Mouse (Mus musculus) hindbrain, embryonic 10.5 days (tissue): ENCODE data around the gene Zfp704. TPM values are rescaled to one million over a fixed set of nuclear protein-coding genes. Genes with fewer than 3 reads are reported as not detected.
"Not testable (repeated sequence)": the region's sequence is repeated elsewhere in the genome, so short reads cannot be mapped to it uniquely, and the experiment has no call there.

Experiments
- DNase-seq: peaks from one replicate; pipeline ENCODE4 v3.0.0-alpha.2; 2017; ENCODE audit warnings: low spot score
- H3K27ac ChIP-seq: fragments of 300-500 bp; sonication (generic); 2 replicates; pipeline ENCODE4 v1.5.1; 2016; ENCODE audit warnings: mild to moderate bottlenecking, moderate library complexity
- H3K27me3 ChIP-seq: fragments of 300-500 bp; sonication (generic); 2 replicates; pipeline ENCODE4 v1.6.1; 2016; ENCODE audit warnings: mild to moderate bottlenecking; ENCODE audit not compliant: poor library complexity, insufficient read depth, severe bottlenecking
- H3K36me3 ChIP-seq: fragments of 300-500 bp; sonication (generic); 2 replicates; pipeline ENCODE4 v1.6.1; 2016; ENCODE audit warnings: mild to moderate bottlenecking, moderate library complexity
- H3K4me1 ChIP-seq: fragments of 300-500 bp; sonication (generic); replicated peaks from 2 replicates; pipeline ENCODE4 v1.6.1; 2016; ENCODE audit warnings: mild to moderate bottlenecking
- H3K4me3 ChIP-seq: fragments of 300-500 bp; sonication (generic); 2 replicates; pipeline ENCODE4 v1.5.1; 2016; ENCODE audit warnings: mild to moderate bottlenecking, moderate library complexity
- H3K9me3 ChIP-seq: fragments of 300-500 bp; sonication (generic); 2 replicates; pipeline ENCODE4 v1.6.1; 2016; ENCODE audit warnings: mild to moderate bottlenecking, moderate library complexity
- WGBS: fragments of 180-500 bp; shearing (Covaris S2); methylation state at CpG from one replicate; pipeline ENCODE4 v1.1.7; 2016; 5-methylcytosine and 5-hydroxymethylcytosine counted together
- polyA plus RNA-seq: library from polyadenylated mRNA; unstranded; fragments of >200 nt; fragmentation: Nextera tagmentation; extraction: Ambion mirVana; gene quantifications from 2 replicates; pipeline ENCODE4 v1.2.1, GENCODE M21; 2016

Zfp704 gene
- polyA plus RNA-seq, 1 experiment from 2014 or later = 4.2 TPM

- Histone ChIP-seq H3K4me1 (0 out of 2 replicates have a peak, but pooled peaks cover 3% of the 10 kb centered on the region), H3K4me3 (no peak overlapping the region), H3K27ac (no peak overlapping the region), H3K27me3 (no peaks in the 10 kb centered on the region), H3K36me3 (peaks cover 11% of the 10 kb centered on the region), H3K9me3 (peaks cover 5% of the 10 kb centered on the region; the same call in 1 of the 2 replicates)
- no peak for DNase-seq
- 94% methylated on average over 4 of the region's 4 CpGs for WGBS
These were observed 21.2 kb downstream of the Zfp704 start for GRCm38 (mm10) chr3:9588635-9589034.

GRCm38 (mm10) chr3:9587304-9587703, 22.6 kb downstream of the Zfp704 start:
- Histone ChIP-seq H3K27me3 (no peaks in the 10 kb centered on the region), H3K36me3 (peaks cover 11% of the 10 kb centered on the region), H3K4me1 (no peaks in the 10 kb centered on the region), H3K4me3 (no peak overlapping the region), H3K9me3 (peaks cover 5% of the 10 kb centered on the region; the same call in 1 of the 2 replicates), H3K27ac (no peak overlapping the region)
- no peak for DNase-seq
- 95% methylated on average over 7 of the region's 7 CpGs for WGBS

- WGBS = 84% methylated on average over 2 of the region's 2 CpGs
- H3K9me3 ChIP-seq = peaks cover 10% of the 10 kb centered on the region; the same call in 1 of the 2 replicates
- no peak for DNase-seq
These were observed 26.4 kb downstream of the Zfp704 start for GRCm38 (mm10) chr3:9583516-9583915.

GRCm38 (mm10) chr3:9580952-9581798, 28.7 kb downstream of the Zfp704 start:
- Histone ChIP-seq H3K27ac (no peak overlapping the region), H3K4me3 (no peak overlapping the region), H3K9me3 (0 out of 2 replicates have a peak, but pooled peaks cover 4% of the 10 kb centered on the region), H3K36me3 (0 out of 2 replicates have a peak, but pooled peaks cover 5% of the 10 kb centered on the region), H3K4me1 (peaks cover 14% of the 10 kb centered on the region), H3K27me3 (no peaks in the 10 kb centered on the region)
- DNase-seq = no peak
- 94% methylated on average over 14 of the region's 14 CpGs for WGBS

More at GRCm38 (mm10) chr3:9583516-9583915, 26.4 kb downstream of the Zfp704 start:
- Histone ChIP-seq H3K27me3 (no peaks in the 10 kb centered on the region), H3K36me3 (peaks cover 16% of the 10 kb centered on the region), H3K27ac (no peak overlapping the region), H3K4me3 (no peak overlapping the region), H3K4me1 (peaks cover 8% of the 10 kb centered on the region; the same call in 1 of the 2 replicates)

GRCm38 (mm10) chr3:9580102-9580501, 29.8 kb downstream of the Zfp704 start:
- Histone ChIP-seq H3K4me3 (no peak overlapping the region), H3K4me1 (peaks cover 21% of the 10 kb centered on the region), H3K27ac (no peak overlapping the region), H3K36me3 (0 out of 2 replicates have a peak, but pooled peaks cover 5% of the 10 kb centered on the region), H3K9me3 (0 out of 2 replicates have a peak, but pooled peaks cover 4% of the 10 kb centered on the region), H3K27me3 (no peaks in the 10 kb centered on the region)
- DNase-seq = no peak
- WGBS = 82% methylated on average over 3 of the region's 3 CpGs

GRCm38 (mm10) chr3:9579028-9579643, 30.7 kb downstream of the Zfp704 start:
- Histone ChIP-seq H3K4me1 (peaks cover 30% of the 10 kb centered on the region), H3K4me3 (no peak overlapping the region), H3K27ac (no peak overlapping the region), H3K36me3 (0 out of 2 replicates have a peak, but pooled peaks cover 5% of the 10 kb centered on the region), H3K9me3 (0 out of 2 replicates have a peak, but pooled peaks cover 4% of the 10 kb centered on the region), H3K27me3 (no peaks in the 10 kb centered on the region)
- WGBS = 83% methylated on average over 4 of the region's 4 CpGs
- DNase-seq = no peak

GRCm38 (mm10) chr3:9576872-9577271, 33.0 kb downstream of the Zfp704 start:
- WGBS = 93% methylated on average over 4 of the region's 4 CpGs
- no peak overlapping the region for H3K27ac ChIP-seq
- H3K4me1 ChIP-seq = peaks cover 36% of the 10 kb centered on the region
- 0 out of 2 replicates have a peak, but pooled peaks cover 4% of the 10 kb centered on the region for H3K9me3 ChIP-seq
- H3K4me3 ChIP-seq = no peak overlapping the region
- H3K27me3 ChIP-seq = no peaks in the 10 kb centered on the region
- 0 out of 2 replicates have a peak, but pooled peaks cover 5% of the 10 kb centered on the region for H3K36me3 ChIP-seq
- DNase-seq = no peak

GRCm38 (mm10) chr3:9574305-9574704, 35.6 kb downstream of the Zfp704 start:
- H3K27ac ChIP-seq = peak overlapping the region; percentile 46
- WGBS = 67% methylated on average over 8 of the region's 8 CpGs
- peaks cover 31% of the 10 kb centered on the region for H3K4me1 ChIP-seq
- no peak overlapping the region for H3K4me3 ChIP-seq
- no peak for DNase-seq
- 0 out of 2 replicates have a peak, but pooled peaks cover 3% of the 10 kb centered on the region for H3K9me3 ChIP-seq
- no peaks in the 10 kb centered on the region for H3K27me3 ChIP-seq
- no peaks in the 10 kb centered on the region for H3K36me3 ChIP-seq

- WGBS = 80% methylated on average over 6 of the region's 6 CpGs
- DNase-seq = no peak
- H3K4me3 ChIP-seq = no peak overlapping the region
- H3K4me1 ChIP-seq = peaks cover 34% of the 10 kb centered on the region
- no peak overlapping the region for H3K27ac ChIP-seq
- H3K27me3 ChIP-seq = no peaks in the 10 kb centered on the region
- H3K36me3 ChIP-seq = no peaks in the 10 kb centered on the region
- 0 out of 2 replicates have a peak, but pooled peaks cover 3% of the 10 kb centered on the region for H3K9me3 ChIP-seq
These were observed 36.3 kb downstream of the Zfp704 start for GRCm38 (mm10) chr3:9573581-9573980.

GRCm38 (mm10) chr3:9572261-9572660, 37.6 kb downstream of the Zfp704 start:
- 91% methylated on average over 8 of the region's 8 CpGs for WGBS

GRCm38 (mm10) chr3:9570782-9571181, 39.1 kb downstream of the Zfp704 start:
- 0 out of 2 replicates have a peak, but pooled peaks cover 3% of the 10 kb centered on the region for H3K9me3 ChIP-seq
- no peak for DNase-seq
- H3K4me1 ChIP-seq = peaks cover 37% of the 10 kb centered on the region
- no peak overlapping the region for H3K4me3 ChIP-seq
- H3K27me3 ChIP-seq = no peaks in the 10 kb centered on the region
- 91% methylated on average over 4 of the region's 4 CpGs for WGBS
- no peak overlapping the region for H3K27ac ChIP-seq
- H3K36me3 ChIP-seq = no peaks in the 10 kb centered on the region

More at GRCm38 (mm10) chr3:9572261-9572660, 37.6 kb downstream of the Zfp704 start:
- no peaks in the 10 kb centered on the region for H3K36me3 ChIP-seq
- H3K27ac ChIP-seq = no peak overlapping the region
- no peaks in the 10 kb centered on the region for H3K27me3 ChIP-seq
- H3K4me3 ChIP-seq = no peak overlapping the region
- DNase-seq = no peak
- H3K4me1 ChIP-seq = peaks cover 43% of the 10 kb centered on the region
- H3K9me3 ChIP-seq = 0 out of 2 replicates have a peak, but pooled peaks cover 3% of the 10 kb centered on the region

- not testable (repeated sequence) for H3K27ac ChIP-seq, H3K27me3 ChIP-seq, H3K36me3 ChIP-seq, H3K4me3 ChIP-seq, DNase-seq, H3K9me3 ChIP-seq
- 93% methylated on average over 4 of the region's 4 CpGs for WGBS
- H3K4me1 ChIP-seq = peaks cover 30% of the 10 kb centered on the region
These were observed 40.2 kb downstream of the Zfp704 start for GRCm38 (mm10) chr3:9569706-9570105.
